Mouse (Mus musculus) bone marrow, adult 2 months (tissue): ENCODE measurements around the gene Clpx. TPM values are rescaled to one million over a fixed set of nuclear protein-coding genes. Genes with fewer than 3 reads are reported as not detected.
A peak's percentile ranks its signal among the peaks of the same experiment; 100 is the strongest.

Experiments used
- H3K27ac ChIP-seq: fragments of 200-500 bp; 2 replicates; pipeline ENCODE4 v1.5.1; 2012; ENCODE audit warnings: low read depth, mild to moderate bottlenecking, control low read depth, inconsistent platforms, low read length; ENCODE audit not compliant: control insufficient read depth, poor library complexity, insufficient read depth
- H3K4me1 ChIP-seq: fragments of 200-500 bp; 2 replicates; pipeline ENCODE4 v1.6.1; 2011; ENCODE audit warnings: low read length; ENCODE audit not compliant: control insufficient read depth, insufficient read depth
- H3K4me3 ChIP-seq: fragments of 200-500 bp; replicated peaks from 2 replicates; pipeline ENCODE3; 2011; ENCODE audit warnings: mild to moderate bottlenecking, low read depth, low read length, control low read depth; ENCODE audit not compliant: control insufficient read depth
- CTCF ChIP-seq: fragments of 200-500 bp; IDR thresholded peaks from 2 replicates; pipeline ENCODE4 v1.5.1; 2011; ENCODE audit warnings: low read length, control low read depth; ENCODE audit not compliant: control insufficient read depth, insufficient read depth
- POLR2A ChIP-seq: fragments of 200-500 bp; IDR thresholded peaks from 2 replicates; pipeline ENCODE4 v1.6.1; 2011; ENCODE audit warnings: low read depth, mild to moderate bottlenecking, control low read depth, low read length, borderline replicate concordance; ENCODE audit not compliant: control insufficient read depth
- WGBS: fragments of 180-500 bp; shearing (Covaris S2); methylation state at CpG from one replicate; pipeline ENCODE4 v1.1.7; 2018; 5-methylcytosine and 5-hydroxymethylcytosine counted together
- polyA plus RNA-seq: library from polyadenylated mRNA; stranded (reverse); fragments of >200 nt; gene quantifications from 2 replicates; pipeline ENCODE4 v1.2.4, GENCODE M21; 2011; ENCODE audit warnings: low replicate concordance; ENCODE audit not compliant: missing spikeins, insufficient read depth, insufficient read length

The Clpx gene
- polyA plus RNA-seq, 1 experiment, result 19.9 TPM

DNA sequence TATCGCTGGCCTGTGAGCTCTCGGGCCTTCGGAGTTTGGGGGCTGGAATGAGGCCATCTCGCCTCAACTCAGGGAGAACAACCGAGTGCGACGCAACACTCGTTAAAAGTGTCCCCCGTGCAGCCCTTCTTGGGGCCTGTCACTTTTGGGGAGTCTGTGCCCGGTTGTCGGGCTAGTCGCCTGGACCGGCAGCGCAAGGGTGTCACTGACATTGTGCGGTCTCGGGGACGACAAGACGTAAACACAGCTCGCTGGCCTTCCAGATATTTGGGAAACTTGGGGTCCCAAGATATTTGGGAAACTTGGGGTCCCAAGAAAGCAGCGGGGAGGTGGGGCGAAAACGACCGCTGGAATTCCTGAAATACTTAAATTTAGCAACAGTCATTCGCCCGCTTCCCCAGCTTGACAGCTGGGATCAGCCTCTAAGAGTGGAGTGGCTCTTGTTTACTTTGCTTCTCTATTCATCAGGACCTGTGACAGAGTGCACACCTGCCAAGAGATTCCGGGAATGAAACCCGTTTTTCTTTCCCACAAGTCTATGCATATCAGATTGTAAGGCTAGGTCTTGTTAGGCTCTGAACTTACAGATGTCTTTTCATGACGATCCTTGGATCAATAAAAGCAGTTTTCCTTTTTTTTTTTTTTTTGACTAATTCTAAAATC, 787 bp downstream of the Clpx start:
- H3K27ac ChIP-seq, result peak overlapping the region; percentile 66

DNA sequence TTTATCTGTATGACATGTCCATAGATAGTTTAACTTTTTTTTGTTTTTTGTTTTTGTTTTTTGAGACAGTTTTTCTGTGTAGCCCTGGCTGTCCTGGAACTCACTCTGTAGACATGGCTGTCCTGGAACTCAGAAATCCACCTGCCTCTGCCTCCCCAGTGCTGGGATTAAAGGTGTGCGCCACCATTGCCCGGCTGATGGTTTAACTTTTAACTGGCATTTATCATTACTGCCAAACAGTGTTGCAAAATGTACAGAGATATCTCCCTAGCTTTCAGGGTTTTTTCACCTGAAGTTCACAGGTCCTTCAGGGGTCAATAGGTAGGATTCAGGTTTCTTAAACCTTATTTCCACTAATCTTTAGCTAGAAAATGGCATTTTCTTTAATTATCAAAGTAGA, 3.0 kb downstream of the Clpx start:
- 85% methylated on average over 2 of the region's 2 CpGs for WGBS
- Histone ChIP-seq H3K4me3 (no peak overlapping the region), H3K4me1 (no peaks in the 10 kb centered on the region), H3K27ac (no peak overlapping the region)
- TF ChIP-seq CTCF (no peak), POLR2A (no peak)

More for the DNA sequence above, 787 bp downstream of the Clpx start:
- 1% methylated on average over 28 of the region's 28 CpGs for WGBS
- 0 out of 2 replicates have a peak, but pooled peaks have one; percentile 9 for TF ChIP-seq POLR2A
- no peak for TF ChIP-seq CTCF
- Histone ChIP-seq H3K4me1 (no peaks in the 10 kb centered on the region), H3K4me3 (peak overlapping the region; percentile 95)

DNA sequence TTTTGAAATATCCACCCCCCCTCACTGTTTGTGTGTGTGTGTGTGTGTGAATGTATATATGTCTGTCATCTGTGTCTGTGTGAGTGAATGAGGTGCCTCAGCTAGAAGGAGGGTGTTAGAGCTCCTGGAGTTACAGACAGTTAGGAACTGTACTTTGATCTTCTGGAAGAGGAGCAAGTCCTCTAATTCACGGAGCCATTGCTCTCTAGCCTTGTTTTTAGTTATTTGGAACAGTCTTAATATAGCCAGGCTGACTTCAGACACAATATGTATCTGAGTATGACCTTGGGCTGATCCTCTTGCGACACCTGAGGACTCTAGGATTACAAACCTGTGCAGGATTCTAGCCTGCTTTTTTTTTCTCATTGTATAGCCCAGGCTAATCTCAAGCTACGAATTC, 4.7 kb downstream of the Clpx start:
- Histone ChIP-seq H3K4me3 (no peak overlapping the region), H3K27ac (no peak overlapping the region), H3K4me1 (no peaks in the 10 kb centered on the region)
- no peak for TF ChIP-seq CTCF
- TF ChIP-seq POLR2A, result no peak
- 90% methylated on average over 3 of the region's 3 CpGs for WGBS

DNA sequence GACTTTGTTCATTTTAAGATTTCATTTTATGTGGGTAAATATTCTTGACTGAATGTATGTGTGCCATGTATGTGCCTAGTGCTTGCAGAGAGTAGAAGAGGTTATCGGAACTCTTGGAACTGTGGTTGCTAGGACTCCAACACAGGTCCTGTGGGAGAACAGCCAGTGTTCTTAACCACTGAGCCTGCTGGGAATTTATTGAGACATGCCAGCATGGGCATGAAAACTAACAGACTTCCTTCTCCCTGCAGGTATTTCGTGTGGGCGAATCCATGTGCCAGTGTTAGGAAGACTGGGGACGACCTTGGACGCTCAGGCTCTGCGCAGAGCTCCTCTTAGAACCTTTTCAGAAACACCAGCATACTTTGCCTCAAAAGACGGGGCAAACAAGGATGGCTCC, 5.6 kb downstream of the Clpx start:
- Histone ChIP-seq H3K27ac (no peak overlapping the region), H3K4me1 (no peaks in the 10 kb centered on the region), H3K4me3 (no peak overlapping the region)
- 93% methylated on average over 7 of the region's 7 CpGs for WGBS
- TF ChIP-seq CTCF (no peak), POLR2A (no peak)

DNA sequence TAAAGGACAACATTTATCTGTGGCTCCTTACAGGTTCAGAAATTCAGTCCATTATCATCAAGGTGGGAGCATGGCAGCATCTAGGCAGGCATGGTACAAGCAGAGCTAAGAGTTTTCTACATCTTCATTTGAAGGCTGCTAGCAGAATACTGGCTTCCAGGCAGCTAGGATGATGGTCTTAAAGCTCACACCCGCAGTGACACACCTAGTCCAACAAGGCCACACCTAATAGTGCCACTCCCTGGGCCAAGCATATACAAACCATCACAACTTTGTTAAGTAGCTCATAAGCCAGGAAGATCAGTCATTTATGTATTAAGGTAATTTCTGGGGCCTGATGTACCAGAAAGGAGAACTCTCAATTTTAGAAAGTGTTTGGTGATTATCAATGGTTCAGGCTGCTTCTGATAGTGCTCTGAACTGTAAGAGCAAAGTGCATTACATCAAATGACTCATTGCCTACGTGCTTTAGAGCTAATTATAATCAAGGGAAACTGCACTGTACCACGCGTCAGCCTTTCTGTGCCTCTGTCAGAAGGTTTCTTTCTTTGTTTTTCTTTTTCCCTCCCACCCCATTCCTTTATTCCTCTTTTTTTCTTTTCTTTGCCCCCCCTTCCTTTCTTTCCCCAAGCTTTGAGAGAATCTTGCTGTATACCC, 8.4 kb downstream of the Clpx start:
- Histone ChIP-seq H3K4me1 (no peaks in the 10 kb centered on the region), H3K4me3 (no peak overlapping the region), H3K27ac (no peak overlapping the region)
- WGBS, result 92% methylated on average over 4 of the region's 4 CpGs
- no peak for TF ChIP-seq POLR2A
- no peak for TF ChIP-seq CTCF

DNA sequence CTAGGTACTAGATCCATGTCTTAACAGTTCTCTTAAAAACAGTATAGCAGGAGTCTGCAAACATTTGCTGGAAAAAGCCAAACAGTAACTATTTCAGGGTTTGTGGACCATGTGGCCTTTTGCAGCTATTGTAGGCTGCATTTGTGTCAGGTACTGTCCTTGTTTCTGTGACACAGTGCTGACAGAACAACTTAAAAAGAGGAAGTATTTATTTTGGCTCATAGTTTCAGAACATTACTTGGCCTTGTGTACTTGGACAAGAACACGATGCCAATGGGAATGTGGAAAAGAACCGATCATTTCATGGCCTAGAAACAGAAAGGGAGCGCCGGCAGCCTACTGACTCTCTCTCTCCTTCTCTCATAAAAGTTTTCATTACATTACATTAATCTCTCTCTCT, 9.5 kb downstream of the Clpx start:
- TF ChIP-seq CTCF, result no peak
- no peak for TF ChIP-seq POLR2A
- Histone ChIP-seq H3K4me3 (no peak overlapping the region), H3K27ac (no peak overlapping the region), H3K4me1 (no peaks in the 10 kb centered on the region)
- 88% methylated on average over 4 of the region's 4 CpGs for WGBS

DNA sequence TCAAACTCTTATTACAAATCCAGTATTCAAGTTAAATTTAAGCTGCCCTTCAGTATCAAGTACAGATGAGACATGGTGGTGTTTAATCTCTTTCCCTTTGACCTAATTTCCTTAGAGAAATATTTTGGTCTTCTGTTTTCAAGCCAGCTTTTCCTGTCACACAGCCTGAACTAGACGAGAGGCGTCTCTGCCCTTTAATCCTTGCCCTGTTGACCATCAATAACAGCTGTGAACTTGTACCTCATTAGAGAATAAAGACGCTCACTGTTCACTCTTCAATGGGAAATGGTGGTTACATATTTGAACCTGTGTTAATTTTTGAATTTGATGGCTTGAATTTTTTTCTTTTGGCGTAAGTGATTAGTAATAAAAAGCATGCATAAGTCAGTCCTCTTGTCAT, 10.2 kb downstream of the Clpx start:
- Histone ChIP-seq H3K27ac (no peak overlapping the region), H3K4me1 (no peaks in the 10 kb centered on the region), H3K4me3 (no peak overlapping the region)
- no peak for TF ChIP-seq POLR2A
- TF ChIP-seq CTCF, result no peak
- 89% methylated on average over 4 of the region's 4 CpGs for WGBS

DNA sequence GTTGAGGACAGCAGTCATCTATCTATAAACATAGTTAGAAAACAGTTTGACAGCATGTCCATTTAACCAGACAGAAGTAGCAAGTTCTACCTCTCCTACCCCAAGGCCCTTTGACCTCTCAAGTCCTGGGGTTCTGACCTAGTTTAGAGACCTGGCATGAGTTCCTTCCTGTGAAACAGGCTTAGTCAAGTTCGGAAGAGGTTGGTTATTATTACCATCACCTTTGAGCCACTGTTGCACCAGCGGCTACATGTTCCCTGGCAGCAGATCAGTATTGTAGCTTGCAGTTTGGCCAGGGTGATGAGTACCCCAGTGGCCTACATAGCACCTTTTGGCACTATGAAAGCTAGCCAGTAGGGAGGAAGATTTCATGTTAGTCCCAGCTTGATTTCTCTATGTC, 12.6 kb downstream of the Clpx start:
- 95% methylated on average over 2 of the region's 2 CpGs for WGBS
- no peaks in the 10 kb centered on the region for H3K4me1 ChIP-seq
- no peak overlapping the region for H3K27ac ChIP-seq
- no peak overlapping the region for H3K4me3 ChIP-seq
- TF ChIP-seq POLR2A (no peak), CTCF (no peak)
